Mouse (Mus musculus) heart, postnatal 0 days (tissue): Measurements from ENCODE around the gene Fxyd1.

Experiments used
- CTCF ChIP-seq: IDR thresholded peaks from 2 replicates; pipeline ENCODE4 v1.5.1; 2016; ENCODE audit warnings: antibody characterized with exemption, control low read depth, low read depth
- EP300 ChIP-seq: IDR thresholded peaks from 2 replicates; pipeline ENCODE4 v1.6.1; 2016; ENCODE audit warnings: antibody characterized with exemption, low read depth

- TF ChIP-seq EP300 (no peak), CTCF (no peak)
Observed at GRCm38 (mm10) chr7:31086175-31086755, 29.3 kb upstream of the Fxyd1 start.
